Mouse (Mus musculus) E14TG2a.4 (cell line): Measurements from ENCODE around the gene Esyt1.

Experiments
- CTCF ChIP-seq: conservative IDR thresholded peaks from 2 replicates; pipeline ENCODE4 v1.5.1; 2014; ENCODE audit warnings: low read length
- POU5F1 ChIP-seq: IDR thresholded peaks from 2 replicates; pipeline ENCODE4 v1.6.1; 2014; ENCODE audit warnings: low read length, borderline replicate concordance

- no peak for TF ChIP-seq CTCF
- no peak for TF ChIP-seq POU5F1
Measured at GRCm38 (mm10) chr10:128509831-128510230, 15.8 kb downstream of the Esyt1 start.
